Mouse (Mus musculus) ES-E14 (cell line): Measurements from ENCODE around the gene Mef2c.

ENCODE experiments used
- CHD2 ChIP-seq: IDR thresholded peaks from 2 replicates; pipeline ENCODE4 v1.6.1; 2014; ENCODE audit warnings: mild to moderate bottlenecking, low read depth, low read length, inconsistent platforms
- HCFC1 ChIP-seq: IDR thresholded peaks from 2 replicates; pipeline ENCODE4 v1.6.1; 2012; ENCODE audit warnings: low read length, inconsistent platforms, borderline replicate concordance; ENCODE audit not compliant: insufficient read depth
- ZC3H11A ChIP-seq: IDR thresholded peaks from 2 replicates; pipeline ENCODE4 v1.6.1; 2012; ENCODE audit warnings: low read depth, mild to moderate bottlenecking, inconsistent platforms, low read length, borderline replicate concordance
- ZNF384 ChIP-seq: IDR thresholded peaks from 2 replicates; pipeline ENCODE4 v1.6.1; 2012; ENCODE audit warnings: low read depth, low read length, inconsistent platforms

GRCm38 (mm10) chr13:83583881-83584280, 80.0 kb downstream of the Mef2c start:
- TF ChIP-seq CHD2 (no peak), HCFC1 (no peak), ZC3H11A (no peak), ZNF384 (no peak)
